Mouse (Mus musculus): ENCODE data around the gene Astl.

The Astl gene

GRCm38 (mm10) chr2:127367126-127367820 lies 28.8 kb downstream of the Astl start:
- DNase-seq (ENCODE audit: low read depth, low spot score), result no peak

- no peak for DNase-seq (ENCODE audit: low read depth, low spot score)
Observed at GRCm38 (mm10) chr2:127369703-127370376, 31.4 kb downstream of the Astl start.

GRCm38 (mm10) chr2:127370561-127371483 lies 32.4 kb downstream of the Astl start:
- no peak for DNase-seq (ENCODE audit: low read depth, low spot score)

- DNase-seq (ENCODE audit: low read depth, low spot score), result no peak
Observed at GRCm38 (mm10) chr2:127371484-127371861, 33.0 kb downstream of the Astl start.

GRCm38 (mm10) chr2:127372082-127372481 lies 33.6 kb downstream of the Astl start:
- no peak for DNase-seq (ENCODE audit: low read depth, low spot score)

DNA sequence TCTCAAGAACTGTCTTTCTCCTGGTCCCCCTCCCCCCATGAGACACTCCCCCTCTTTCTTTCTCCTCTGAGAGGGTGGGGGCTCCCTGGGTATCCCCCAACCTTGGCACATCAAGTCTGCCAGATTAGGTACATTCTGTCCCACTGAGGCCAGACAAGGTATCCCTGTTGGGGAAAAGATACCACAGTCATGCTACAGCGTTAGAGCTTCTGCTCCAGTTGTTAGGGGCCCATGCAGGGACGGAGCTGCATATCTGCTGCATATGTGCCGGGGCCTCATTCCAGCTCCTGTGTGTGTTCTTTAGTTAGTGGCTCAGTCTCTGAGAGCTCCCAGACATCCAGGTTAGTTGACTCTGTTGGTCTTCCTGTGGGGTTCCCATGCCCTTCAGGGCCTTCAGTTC lies 35.7 kb downstream of the Astl start:
- no peak for DNase-seq (ENCODE audit: low read depth, low spot score)

DNA sequence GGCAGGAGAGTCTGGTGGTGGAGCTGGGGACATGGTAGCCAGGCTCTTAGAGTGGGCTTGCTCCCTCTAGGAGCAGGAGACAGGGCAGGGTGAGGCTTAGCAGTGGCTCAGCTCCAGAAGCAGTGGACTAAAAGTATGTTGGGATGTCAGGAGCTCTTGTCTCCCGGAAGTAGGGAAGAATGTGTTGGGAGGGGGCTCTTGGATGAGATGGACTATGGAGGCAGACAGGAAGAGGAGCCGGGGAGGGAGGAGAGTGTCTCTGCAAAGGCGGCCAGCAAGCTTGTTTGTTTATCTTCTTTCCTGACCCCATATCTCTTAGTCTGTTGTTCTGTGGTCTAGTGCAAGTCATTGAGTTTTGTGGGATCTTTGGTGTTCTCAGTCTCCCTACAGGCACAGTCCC lies 36.6 kb downstream of the Astl start:
- DNase-seq (ENCODE audit: low read depth, low spot score), result no peak

DNA sequence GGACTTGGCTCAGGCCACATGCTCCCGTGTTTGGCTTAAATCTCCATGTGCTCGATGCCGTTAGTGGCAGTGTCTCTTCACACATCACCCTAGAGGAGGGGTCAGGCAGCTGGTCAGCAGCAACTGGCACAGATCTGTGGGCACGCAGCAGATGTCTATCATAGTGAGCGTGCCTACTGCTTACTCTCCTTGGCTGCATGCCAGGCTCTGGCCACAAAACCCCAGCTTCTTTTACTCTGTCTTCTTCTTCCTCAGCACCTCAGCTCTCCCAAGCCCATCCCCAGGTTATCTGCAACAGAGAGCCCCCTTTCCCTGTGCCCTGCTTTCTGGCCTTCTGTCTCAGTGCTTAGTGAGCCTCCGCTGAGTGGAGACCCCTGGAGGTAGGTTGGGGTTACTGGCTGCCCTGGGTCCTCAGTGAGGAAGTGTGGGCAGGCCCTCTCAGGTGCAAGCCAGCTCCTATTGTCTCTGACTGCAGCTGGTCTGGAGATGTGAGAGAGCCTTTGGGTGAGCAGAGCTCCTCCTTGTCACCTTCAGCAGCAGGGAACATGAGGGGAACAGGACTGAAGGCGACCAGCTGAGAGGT lies 37.4 kb downstream of the Astl start:
- DNase-seq (ENCODE audit: low read depth, low spot score), result no peak

GRCm38 (mm10) chr2:127376423-127377051 lies 38.1 kb downstream of the Astl start:
- DNase-seq (ENCODE audit: low read depth, low spot score), result no peak

DNA sequence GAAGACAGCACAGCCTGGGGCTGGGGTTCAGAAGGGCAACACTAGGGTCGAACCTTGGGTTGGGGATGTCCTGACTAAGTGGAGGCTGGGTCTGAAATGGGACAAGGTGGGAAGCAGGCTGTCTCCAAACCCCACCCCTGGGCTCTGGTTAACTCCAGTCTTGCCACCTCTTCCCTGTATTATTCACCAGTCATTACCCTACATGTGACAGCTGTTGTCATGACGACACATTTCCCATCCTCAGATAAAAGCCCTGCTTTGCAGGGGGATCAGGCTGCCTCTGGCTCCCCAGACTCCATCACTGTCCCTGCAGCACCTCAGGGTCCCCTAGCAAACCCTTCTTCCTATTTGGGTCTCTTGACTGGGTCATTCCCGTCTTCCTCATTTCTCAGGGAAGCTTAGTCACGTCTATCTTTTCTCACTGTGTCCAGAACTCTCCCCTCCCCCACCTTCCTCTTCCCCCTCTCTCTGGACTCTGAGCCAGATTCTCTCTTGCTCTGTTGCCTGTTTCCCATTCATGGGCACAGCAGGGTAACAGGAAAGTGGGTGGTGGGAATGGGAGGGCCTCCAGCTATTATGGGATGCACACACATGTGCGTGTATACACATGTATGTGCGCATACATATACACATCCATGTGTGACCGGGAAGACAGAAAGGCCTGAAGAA lies 39.6 kb downstream of the Astl start:
- peak; percentile 24 for DNase-seq (ENCODE audit: low read depth, low spot score)

DNA sequence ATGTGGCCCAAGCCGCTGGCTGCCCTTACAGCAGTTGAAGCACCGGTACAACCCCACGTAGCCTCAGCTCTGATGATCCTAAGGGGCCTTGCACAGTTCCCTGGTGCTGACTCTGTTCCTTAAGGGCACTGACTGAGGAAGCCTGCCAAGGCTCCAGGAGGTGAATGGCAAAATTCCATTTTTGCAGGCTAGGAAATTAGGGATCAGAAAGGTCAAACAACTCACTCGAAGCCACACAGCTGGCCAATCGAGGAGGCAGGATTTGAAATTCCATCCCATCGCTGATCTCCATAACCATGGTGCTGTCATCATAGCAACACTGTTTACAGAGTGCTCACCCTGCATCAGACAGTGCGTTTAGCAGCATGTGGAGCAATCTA lies 40.2 kb downstream of the Astl start:
- no peak for DNase-seq (ENCODE audit: low read depth, low spot score)

DNA sequence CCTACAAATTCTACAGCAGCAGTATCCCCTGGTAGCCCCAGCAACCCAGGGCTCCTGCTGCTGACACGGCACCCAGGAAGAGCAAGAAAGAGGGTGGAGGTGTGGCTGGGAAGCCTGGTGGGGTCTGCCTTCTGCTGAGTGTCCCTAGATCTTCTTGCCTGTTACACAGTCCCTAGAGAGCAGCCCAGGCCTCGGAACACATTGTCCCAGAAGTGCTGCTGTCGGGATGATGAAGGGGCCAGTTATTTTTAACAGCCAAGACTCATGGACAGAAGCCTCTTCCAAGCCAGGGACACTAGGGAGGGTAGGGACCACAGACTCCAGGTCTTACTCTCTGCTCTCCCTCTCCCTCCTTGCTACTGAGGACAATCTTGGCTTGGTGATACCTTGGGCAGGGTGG lies 40.8 kb downstream of the Astl start:
- DNase-seq (ENCODE audit: low read depth, low spot score), result no peak

DNA sequence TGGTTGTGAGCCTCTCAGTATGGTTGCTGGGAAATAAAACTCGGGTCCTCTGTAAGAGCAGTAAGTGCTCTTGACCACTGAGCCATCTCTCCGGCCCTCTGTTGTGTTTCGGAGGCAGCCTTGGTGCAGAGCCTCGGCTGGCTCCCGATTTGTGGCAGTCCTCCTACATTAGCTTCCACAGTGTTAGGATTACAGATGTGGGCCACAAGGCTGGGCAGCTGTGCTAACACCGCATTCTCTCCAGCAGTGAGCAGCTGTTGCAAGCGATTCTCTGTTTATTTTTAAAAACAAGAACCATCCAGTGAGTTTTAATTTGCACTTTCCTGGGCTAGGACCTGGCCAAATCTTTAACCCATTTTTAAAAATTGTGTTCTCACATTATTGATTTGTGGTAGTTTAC lies 45.4 kb downstream of the Astl start:
- DNase-seq (ENCODE audit: low read depth, low spot score), result no peak

GRCm38 (mm10) chr2:127387521-127387920 lies 49.1 kb downstream of the Astl start:
- DNase-seq (ENCODE audit: low read depth, low spot score), result no peak

DNA sequence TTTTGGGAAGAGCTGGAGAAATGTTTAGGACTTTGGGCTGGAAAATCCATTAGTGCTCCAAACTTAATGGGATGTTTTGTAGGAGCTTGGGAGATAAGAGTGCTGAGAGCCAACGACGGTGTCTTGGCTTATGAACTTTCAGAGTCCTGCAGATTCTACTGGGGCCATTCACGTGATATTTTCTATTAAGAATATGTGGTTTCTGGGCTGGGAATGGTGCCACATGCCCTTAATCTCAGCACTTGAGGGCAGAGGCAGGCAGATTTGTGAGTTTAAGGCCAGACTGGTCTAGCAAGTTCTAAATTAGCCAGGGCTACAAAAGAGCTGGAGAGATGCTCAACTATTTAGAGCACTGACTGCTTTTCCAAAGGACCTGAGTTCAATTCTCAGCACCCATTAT lies 51.9 kb downstream of the Astl start:
- no peak for DNase-seq (ENCODE audit: low read depth, low spot score)

DNA sequence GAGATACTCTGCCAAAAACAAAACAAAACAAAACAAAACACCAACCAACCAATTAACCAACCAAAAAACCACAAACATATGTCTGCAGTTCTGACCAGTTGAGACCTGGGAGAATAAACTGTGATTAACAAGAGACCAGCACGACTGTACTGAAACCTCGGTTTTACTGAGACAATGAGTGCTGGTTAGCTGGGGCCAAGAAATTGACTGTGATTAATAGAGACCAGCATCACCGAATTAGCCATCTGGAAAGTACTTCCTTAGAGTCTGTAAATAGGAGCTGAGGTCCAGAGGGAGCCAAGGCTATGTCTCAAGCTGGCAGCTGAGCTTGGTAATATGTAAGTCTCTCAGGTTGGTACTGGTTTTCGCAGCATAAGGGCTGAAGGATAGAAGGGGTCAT lies 52.4 kb downstream of the Astl start:
- no peak for DNase-seq (ENCODE audit: low read depth, low spot score)

GRCm38 (mm10) chr2:127391323-127391722 lies 52.9 kb downstream of the Astl start:
- DNase-seq (ENCODE audit: low read depth, low spot score), result no peak

DNA sequence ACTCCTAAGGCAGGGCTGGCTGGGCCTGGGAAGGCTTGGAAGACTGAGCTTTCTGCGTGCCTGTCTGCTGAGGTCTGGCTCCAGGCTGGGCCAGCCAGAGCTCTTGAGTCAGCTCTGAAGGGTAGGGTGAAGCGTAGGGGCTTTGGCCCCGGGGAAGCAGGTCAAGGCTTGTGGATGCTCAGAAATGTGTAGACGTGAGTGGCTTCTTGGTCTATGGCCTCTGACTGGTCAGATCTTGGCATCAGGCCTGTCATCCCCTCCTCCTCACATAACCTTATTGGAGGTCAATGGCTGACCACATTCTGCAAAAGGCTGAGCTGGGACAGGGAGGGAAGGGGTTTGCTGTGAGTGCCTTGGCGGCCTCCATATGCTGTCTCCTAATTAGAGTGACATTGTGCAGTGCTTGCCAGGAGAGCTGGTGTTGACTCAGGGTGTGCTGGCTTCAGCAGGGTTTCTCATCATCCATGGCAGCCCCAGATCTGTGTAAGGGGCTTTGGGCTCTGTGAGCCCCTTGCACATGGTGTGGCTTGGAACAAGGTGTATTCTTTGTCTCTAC lies 56.2 kb downstream of the Astl start:
- DNase-seq (ENCODE audit: low read depth, low spot score), result no peak

DNA sequence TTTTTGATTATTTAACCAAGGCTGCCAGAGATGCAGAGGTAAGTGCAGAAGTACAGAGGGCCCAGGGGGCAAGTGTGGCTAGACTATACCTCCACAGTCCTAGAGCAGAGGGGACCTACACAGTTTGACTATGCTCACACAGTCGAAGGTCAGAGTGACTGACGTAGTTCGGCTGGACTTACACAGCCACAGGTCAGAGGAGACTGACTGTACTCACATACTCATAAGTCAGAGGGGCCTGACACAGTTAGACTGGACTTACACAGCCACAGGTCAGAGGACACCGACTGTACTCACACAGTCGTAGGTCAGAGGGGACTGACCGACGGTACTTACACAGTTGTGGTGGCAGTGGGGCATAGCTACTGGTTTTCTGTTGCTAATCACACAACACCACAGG lies 60.3 kb downstream of the Astl start:
- no peak for DNase-seq (ENCODE audit: low read depth, low spot score)
